Mouse (Mus musculus) CH12.LX (cell line): ENCODE measurements at regions not wholly inside any gene's neighbourhood (a gene's known extent, or its start where the extent isn't known, plus 50 kb on each side); places are given as distances from the start of the nearest gene placed in this dataset.

Experiments
- BHLHE40 ChIP-seq: IDR thresholded peaks from 2 replicates; pipeline ENCODE4 v1.6.1; 2011; ENCODE audit warnings: mild to moderate bottlenecking, low read depth, low read length, improper control_type of control experiment
- CHD2 ChIP-seq: IDR thresholded peaks from 2 replicates; pipeline ENCODE4 v1.6.1; 2011; ENCODE audit warnings: low read length, improper control_type of control experiment
- CTCF ChIP-seq, 2 experiments: IDR thresholded peaks in 1 of 2; conservative IDR thresholded peaks in 1 of 2; 2 replicates each; pipeline ENCODE4 v1.5.1; 2011 to 2012; ENCODE audit warnings: low read depth in 2 of 2, low read length in 2 of 2, improper control_type of control experiment in 1 of 2, inconsistent platforms in 1 of 2, mild to moderate bottlenecking in 1 of 2, moderate library complexity in 1 of 2
- KAT2A ChIP-seq: IDR thresholded peaks from 2 replicates; pipeline ENCODE4 v1.6.1; 2012; ENCODE audit warnings: low read length, improper control_type of control experiment, inconsistent platforms; ENCODE audit not compliant: insufficient replicate concordance
- MAX ChIP-seq: IDR thresholded peaks from 2 replicates; pipeline ENCODE4 v1.6.1; 2011; ENCODE audit warnings: low read length, improper control_type of control experiment
- POLR2A ChIP-seq: IDR thresholded peaks from 2 replicates; pipeline ENCODE4 v1.6.1; 2011; ENCODE audit warnings: low read depth, mild to moderate bottlenecking, improper control_type of control experiment, low read length
- POLR2AphosphoS2 ChIP-seq: IDR thresholded peaks from 2 replicates; pipeline ENCODE4 v1.6.1; 2011; ENCODE audit warnings: low read depth, low read length, improper control_type of control experiment
- USF2 ChIP-seq: conservative IDR thresholded peaks from 2 replicates; pipeline ENCODE4 v1.6.1; 2011; ENCODE audit warnings: low read depth, low read length, improper control_type of control experiment
- ZC3H11A ChIP-seq: IDR thresholded peaks from 2 replicates; pipeline ENCODE4 v1.6.1; 2012; ENCODE audit warnings: low read depth, mild to moderate bottlenecking, inconsistent platforms, low read length, improper control_type of control experiment
- ZNF384 ChIP-seq: IDR thresholded peaks from 2 replicates; pipeline ENCODE4 v1.6.1; 2012; ENCODE audit warnings: low read depth, low read length, improper control_type of control experiment, inconsistent platforms

DNA sequence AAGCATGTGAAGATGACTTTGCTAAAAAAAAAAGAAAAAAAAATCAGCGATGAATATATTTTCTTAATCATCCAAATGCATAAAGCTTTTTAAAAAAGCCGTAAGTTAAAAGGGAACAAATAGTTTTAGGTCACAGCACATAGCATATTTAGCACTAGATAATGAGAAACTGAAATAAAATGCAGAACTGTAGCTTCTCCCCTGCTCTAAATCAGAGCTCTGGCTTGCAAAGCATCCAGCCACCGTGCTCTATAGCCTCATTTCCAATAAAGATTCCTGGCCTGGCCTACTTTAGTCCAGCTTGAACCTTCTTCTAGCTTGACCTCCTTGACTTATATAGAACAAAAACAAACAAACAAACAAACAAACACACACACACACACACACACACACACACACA, 328.9 kb downstream of the 1190002N15Rik start:
- TF ChIP-seq CTCF (conservative IDR thresholded peaks at IDR 0.05 in 1 of 2, IDR thresholded peaks at IDR 0.05 in 1 of 2; ENCODE audit: low read depth in 2 of 2, low read length in 2 of 2) (no peak), MAX (no peak), POLR2AphosphoS2 (no peak), ZNF384 (no peak), USF2 (no peak), POLR2A (no peak), BHLHE40 (no peak), CHD2 (no peak), ZC3H11A (no peak), KAT2A (no peak)
